ENCODE assay signal across 8 mouse cellular contexts in the genomic region with DNA sequence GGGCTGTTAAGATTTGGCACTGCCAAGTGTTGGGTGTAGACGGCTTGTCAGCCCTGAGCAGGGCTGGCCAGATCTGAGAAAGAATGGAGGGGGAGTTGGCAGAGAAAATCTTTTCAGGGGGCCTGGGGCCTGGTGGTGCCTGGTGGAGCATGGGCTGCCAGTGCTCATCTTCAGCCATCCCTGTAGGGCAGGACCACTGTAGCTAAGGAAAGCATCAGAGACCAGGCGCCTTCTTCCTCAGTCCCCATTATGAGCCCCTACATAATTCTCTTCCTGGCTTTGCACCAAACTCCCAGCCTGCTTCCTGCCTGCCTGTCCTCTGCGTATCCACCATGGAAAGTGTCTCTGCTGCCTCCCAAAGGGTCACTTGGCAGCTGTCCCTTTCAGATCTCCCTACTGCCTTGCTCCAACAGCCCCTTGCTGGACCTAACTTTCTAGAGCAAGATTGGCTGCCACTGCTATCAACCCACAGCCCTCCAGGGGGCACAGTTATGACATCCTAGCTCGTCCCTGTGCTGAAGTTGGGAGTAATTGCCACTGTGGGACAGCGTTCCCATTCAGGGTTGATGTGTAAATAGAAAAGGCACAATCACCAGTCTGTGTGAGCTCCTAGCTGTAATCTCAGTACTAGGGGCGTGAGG. TPM values are rescaled to one million over a fixed set of nuclear protein-coding genes. Genes with fewer than 3 reads are reported as not detected.
A peak's percentile ranks its signal among the peaks of the same experiment; 100 is the strongest.
DNase-seq lines count a peak whose midpoint lies in the region; ATAC-seq and TF ChIP-seq lines count a peak whose summit lies in the region.

No protein-coding gene starts in this region.

- no peaks in the 10 kb centered on the region for H3K4me1 ChIP-seq in cerebellum, adult 2 months (ENCODE audit: control insufficient read depth, insufficient read depth, low read length)
- peaks cover 11% of the 10 kb centered on the region; the same call in 1 of the 2 replicates for H3K4me1 ChIP-seq in embryonic facial prominence, embryonic 14.5 days (ENCODE audit: control insufficient read depth, insufficient read depth, low read length)

- H3K9ac ChIP-seq in embryonic facial prominence, embryonic 14.5 days (ENCODE audit: low read depth, low read length): no peak overlapping the region

- DNase-seq in cerebellum, adult 2 months: no peak
- DNase-seq in cerebellum, adult 9-10 months: no peak
- peak; percentile 75 for DNase-seq in MN1 (ENCODE audit: low spot score)
- DNase-seq in embryonic facial prominence, embryonic 14.5 days (ENCODE audit: low spot score): peak; percentile 85
- peak; percentile 66 to 71 for DNase-seq in heart, postnatal 36 days
- peak; percentile 56 to 61 for DNase-seq in layer of hippocampus, postnatal 10 days (ENCODE audit: low spot score in 2 of 2)
- DNase-seq in thymus, postnatal 25 days: peak; percentile 11

- intact Hi-C loops in heart, postnatal 36 days (cut with DNase I): loop anchor here (1.0 to 5.0 kb wide), 3 partner anchors 39 to 97 kb away; partner anchors contain the start of gene Tgm2

- 61% methylated on average over 6 of the region's 6 CpGs for WGBS in cerebellum, adult 2 months
- WGBS in embryonic facial prominence, embryonic 14.5 days: 31% methylated on average over 6 of the region's 6 CpGs

- H3K27ac ChIP-seq in cerebellum, adult 2 months (ENCODE audit: insufficient read depth, low read length): no peak overlapping the region
- H3K27ac ChIP-seq in embryonic facial prominence, embryonic 14.5 days (replicated peaks; ENCODE audit: low read depth, low read length): peak overlapping the region; percentile 17; the same call in 1 of the 2 replicates

- peak; percentile 35; the same call in 1 of the 2 replicates for TF ChIP-seq CTCF in cerebellum, adult 2 months (IDR thresholded peaks at IDR 0.05; ENCODE audit: borderline replicate concordance, insufficient read depth, low read depth, low read length)

- no peaks in the 10 kb centered on the region for H3K27me3 ChIP-seq in cerebellum, adult 2 months (ENCODE audit: control insufficient read depth, insufficient read depth, low read length)
- no peaks in the 10 kb centered on the region for H3K27me3 ChIP-seq in embryonic facial prominence, embryonic 14.5 days (replicated peaks; ENCODE audit: control insufficient read depth, insufficient read depth, low read length)

- no peaks in the 10 kb centered on the region for H3K9me3 ChIP-seq in embryonic facial prominence, embryonic 14.5 days (ENCODE audit: control insufficient read depth, low read length)

- peak; percentile 27 for ATAC-seq in embryonic facial prominence, embryonic 14.5 days (ENCODE audit: low read depth)
- ATAC-seq in megakaryocyte progenitor cell, adult 5-6 weeks (replicated peaks; ENCODE audit: poor library complexity): peak; percentile 82

- H3K4me2 ChIP-seq in embryonic facial prominence, embryonic 14.5 days (ENCODE audit: low read depth, low read length): no peak overlapping the region

- no peak for TF ChIP-seq POLR2A in cerebellum, adult 2 months (IDR thresholded peaks at IDR 0.05; ENCODE audit: borderline replicate concordance, insufficient read depth, low read length)

- H3K36me3 ChIP-seq in embryonic facial prominence, embryonic 14.5 days (ENCODE audit: control insufficient read depth, insufficient read depth, low read length): no peaks in the 10 kb centered on the region

- no peak overlapping the region for H3K4me3 ChIP-seq in cerebellum, adult 2 months (replicated peaks; ENCODE audit: insufficient read depth, low read depth, low read length)
- no peak overlapping the region for H3K4me3 ChIP-seq in embryonic facial prominence, embryonic 14.5 days (ENCODE audit: low read depth, low read length)

RNA-seq across cellular contexts. Expression of gene Tgm2, which starts 39.2 kb away (rescaled TPM):
- polyA plus RNA-seq in cerebellum, adult 2 months (2012; rRNA removed): 7.8 TPM in 2 replicates
- polyA plus RNA-seq in embryonic facial prominence, embryonic 14.5 days (2014; fragmentation: Nextera tagmentation; extraction: Ambion mirVana): 18.8 and 19.9 TPM in 2 replicates
- 100 to 1,000 TPM; 237 to 310 TPM for total RNA-seq in heart, postnatal 36 days (2021)
- 1 to 10 TPM; 5.7 to 6.8 TPM for total RNA-seq in layer of hippocampus, postnatal 10 days (2021)
- total RNA-seq in megakaryocyte progenitor cell, adult 5-6 weeks (2015): 0.07 and 0.39 TPM in 2 replicates
- 0.58 and 1.5 TPM in 2 replicates for total RNA-seq in megakaryocyte progenitor cell, adult 5-6 weeks (2017)

Comparison
In these comparisons a context has a peak if more than half of its experiments do, and no peak if none do; other contexts are left out.
1. DNase-seq: peak in MN1 (single experiment), embryonic facial prominence, embryonic 14.5 days (single experiment), heart, postnatal 36 days (2 of 2), layer of hippocampus, postnatal 10 days (2 of 2) and thymus, postnatal 25 days (single experiment); none in cerebellum, adult 2 months (0 of 2) and cerebellum, adult 9-10 months (single experiment).
2. RNA of gene Tgm2, which starts 39.2 kb away (total RNA-seq): 237 to 310 TPM in heart, postnatal 36 days; 5.7 to 6.8 TPM in layer of hippocampus, postnatal 10 days and 0.07 to 1.5 TPM in megakaryocyte progenitor cell, adult 5-6 weeks; every median in the first group is over 10 times any median in the second.